Mouse (Mus musculus) ZHBTc4 (cell line): ENCODE data around the gene Map1lc3a.

Experiments
- DNase-seq: peaks from one replicate; pipeline ENCODE4 v3.0.0-alpha.2; 2011; ENCODE audit warnings: low read depth, low spot score

Map1lc3a gene

GRCm38 (mm10) chr2:155276195-155276594, at the start of gene Map1lc3a:
Gene Map1lc3a, plus strand, starts transcription at chr2:155276297.
- DNase-seq, result peak; percentile 99

- DNase-seq, result no peak
These were observed 40.2 kb upstream of the Map1lc3a start for GRCm38 (mm10) chr2:155235746-155236361.

- DNase-seq, result peak; percentile 97
These were observed 39.6 kb upstream of the Map1lc3a start, which contains the start of gene Dynlrb1 for GRCm38 (mm10) chr2:155236362-155236992. Gene Dynlrb1, plus strand, starts transcription at chr2:155236533.

- DNase-seq, result no peak
These were observed 38.8 kb upstream of the Map1lc3a start for GRCm38 (mm10) chr2:155237276-155237675.

GRCm38 (mm10) chr2:155240915-155241314, 35.2 kb upstream of the Map1lc3a start:
- peak; percentile 28 for DNase-seq

- no peak for DNase-seq
These were observed 33.7 kb upstream of the Map1lc3a start for GRCm38 (mm10) chr2:155242296-155242855.

- DNase-seq, result no peak
These were observed 29.9 kb upstream of the Map1lc3a start for GRCm38 (mm10) chr2:155246231-155246630.

GRCm38 (mm10) chr2:155248206-155248605, 27.9 kb upstream of the Map1lc3a start:
- DNase-seq, result no peak

GRCm38 (mm10) chr2:155248718-155249117, 27.4 kb upstream of the Map1lc3a start:
- DNase-seq, result no peak

GRCm38 (mm10) chr2:155249588-155249987, 26.5 kb upstream of the Map1lc3a start:
- DNase-seq, result no peak

GRCm38 (mm10) chr2:155265526-155265925, 10.6 kb upstream of the Map1lc3a start:
- no peak for DNase-seq

- no peak for DNase-seq
These were observed 9.2 kb upstream of the Map1lc3a start for GRCm38 (mm10) chr2:155266896-155267295.

- peak; percentile 74 for DNase-seq
These were observed 4.1 kb upstream of the Map1lc3a start for GRCm38 (mm10) chr2:155271957-155272356.

GRCm38 (mm10) chr2:155272396-155273170, 3.5 kb upstream of the Map1lc3a start:
- no peak for DNase-seq

- no peak for DNase-seq
These were observed 2.5 kb upstream of the Map1lc3a start for GRCm38 (mm10) chr2:155273603-155274002.

- DNase-seq, result peak; percentile 74
These were observed 601 bp downstream of the Map1lc3a start for GRCm38 (mm10) chr2:155276621-155277175.

- DNase-seq, result no peak
These were observed 1.6 kb downstream of the Map1lc3a start for GRCm38 (mm10) chr2:155277721-155278120.

GRCm38 (mm10) chr2:155278361-155278760, 2.3 kb downstream of the Map1lc3a start:
- DNase-seq, result no peak

GRCm38 (mm10) chr2:155279163-155279562, 3.1 kb downstream of the Map1lc3a start:
- no peak for DNase-seq

- DNase-seq, result no peak
These were observed 4.0 kb downstream of the Map1lc3a start for GRCm38 (mm10) chr2:155280116-155280515.

- DNase-seq, result peak; percentile 37
These were observed 7.7 kb downstream of the Map1lc3a start for GRCm38 (mm10) chr2:155283793-155284192.

- DNase-seq, result no peak
These were observed 8.6 kb downstream of the Map1lc3a start for GRCm38 (mm10) chr2:155284647-155285046.
